Mouse (Mus musculus): Measurements from ENCODE around the gene Sympk.
A peak's percentile ranks its signal among the peaks of the same experiment; 100 is the strongest.
"Not testable (repeated sequence)": the region's sequence is repeated elsewhere in the genome, so short reads cannot be mapped to it uniquely, and the experiment has no call there.

The Sympk gene

GRCm38 (mm10) chr7:19052345-19053135 is 28.4 kb downstream of the Sympk start:
- DNase-seq, result no peak

GRCm38 (mm10) chr7:19053136-19053532 is 29.0 kb downstream of the Sympk start:
- DNase-seq, result no peak

GRCm38 (mm10) chr7:19054047-19054776 is 30.0 kb downstream of the Sympk start, which contains the start of gene Rsph6a:
Gene Rsph6a, plus strand, starts transcription at chr7:19054690.
- peak in 1 of 2 experiments; percentile 62 for DNase-seq

- no peak for DNase-seq
These were observed 30.6 kb downstream of the Sympk start for GRCm38 (mm10) chr7:19054777-19055076.

GRCm38 (mm10) chr7:19055108-19055507 is 30.9 kb downstream of the Sympk start:
- no peak for DNase-seq

- DNase-seq, result no peak
These were observed 33.2 kb downstream of the Sympk start for GRCm38 (mm10) chr7:19057405-19057804.

GRCm38 (mm10) chr7:19065896-19066295 is 41.7 kb downstream of the Sympk start:
- DNase-seq, result no peak

- DNase-seq, result no peak
These were observed 42.9 kb downstream of the Sympk start for GRCm38 (mm10) chr7:19067063-19067462.

GRCm38 (mm10) chr7:19067935-19068334 is 43.8 kb downstream of the Sympk start:
- DNase-seq, result no peak

GRCm38 (mm10) chr7:19068707-19069106 is 44.5 kb downstream of the Sympk start:
- peak; percentile 64 to 89 for DNase-seq

GRCm38 (mm10) chr7:19069500-19069899 is 45.3 kb downstream of the Sympk start:
- peak in 1 of 2 experiments; percentile 59 for DNase-seq

- not testable (repeated sequence) for DNase-seq
These were observed 46.8 kb downstream of the Sympk start for GRCm38 (mm10) chr7:19071024-19071423.

- DNase-seq, result peak; percentile 43 to 79
These were observed 49.3 kb downstream of the Sympk start for GRCm38 (mm10) chr7:19073504-19073903.

GRCm38 (mm10) chr7:19074494-19074893 is 50.3 kb downstream of the Sympk start:
- no peak for DNase-seq

- no peak for DNase-seq
These were observed 51.1 kb downstream of the Sympk start for GRCm38 (mm10) chr7:19075231-19075630.

GRCm38 (mm10) chr7:19075723-19076585 is 51.8 kb downstream of the Sympk start, which contains the start of gene Dmwd:
Gene Dmwd, plus strand, starts transcription at chr7:19076227.
- DNase-seq, result peak; percentile 96 to 98

- no peak for DNase-seq
These were observed 52.4 kb downstream of the Sympk start for GRCm38 (mm10) chr7:19076586-19076991.

GRCm38 (mm10) chr7:19077761-19078160 is 53.6 kb downstream of the Sympk start:
- no peak for DNase-seq

GRCm38 (mm10) chr7:19078732-19079131 is 54.6 kb downstream of the Sympk start:
- no peak for DNase-seq

- no peak for DNase-seq
These were observed 56.3 kb downstream of the Sympk start for GRCm38 (mm10) chr7:19080451-19080950.

GRCm38 (mm10) chr7:19082171-19082570 is 58.0 kb downstream of the Sympk start:
- no peak for DNase-seq

- DNase-seq, result peak; percentile 27 to 52
These were observed 58.9 kb downstream of the Sympk start for GRCm38 (mm10) chr7:19083096-19083495.

GRCm38 (mm10) chr7:19083701-19084100 is 59.5 kb downstream of the Sympk start, which contains the start of gene Dmpk:
Gene Dmpk, plus strand, starts transcription at chr7:19083849.
- peak in 1 of 2 experiments; percentile 43 for DNase-seq

All from kidney, postnatal 36 days (tissue).